Mouse (Mus musculus): ENCODE measurements around the gene Fbxw4. TPM values are rescaled to one million over a fixed set of nuclear protein-coding genes. Genes with fewer than 3 reads are reported as not detected.

Fbxw4 gene
- polyA plus RNA-seq, 1 experiment = 145 TPM

DNA sequence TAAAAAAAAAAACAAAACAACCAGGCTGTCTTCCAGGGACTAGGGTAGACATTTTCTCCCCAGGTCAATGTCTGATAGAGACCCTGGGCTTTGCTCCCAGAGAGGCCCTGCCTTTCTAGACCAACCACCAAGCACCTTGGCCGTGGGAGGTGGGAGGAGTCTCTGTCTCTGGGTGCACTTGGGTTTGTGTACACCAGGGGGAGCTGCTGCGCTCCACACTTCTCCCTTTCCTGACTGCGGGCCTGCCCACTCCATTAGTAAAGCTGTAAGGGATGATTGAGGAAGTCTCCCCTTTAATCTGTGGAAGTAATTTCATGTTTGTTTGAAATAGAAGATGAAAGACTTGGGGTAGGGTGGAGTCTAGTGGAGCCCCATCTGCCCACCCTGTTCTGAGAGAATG lies 78.9 kb downstream of the Fbxw4 start:
- Histone ChIP-seq H3K4me3 (ENCODE audit: control insufficient read depth, insufficient read depth, low read length) (no peak overlapping the region), H3K4me1 (replicated peaks; ENCODE audit: control insufficient read depth, insufficient read depth, low read length) (peaks cover 31% of the 10 kb centered on the region), H3K27me3 (ENCODE audit: control insufficient read depth, insufficient read depth, low read length) (no peaks in the 10 kb centered on the region), H3K36me3 (ENCODE audit: control insufficient read depth, insufficient read depth, low read length) (no peaks in the 10 kb centered on the region), H3K27ac (ENCODE audit: control insufficient read depth, insufficient read depth, low read length) (no peak overlapping the region)
- 58% methylated on average over 3 of the region's 3 CpGs for whole genome bisulfite sequencing
- no peak for TF ChIP-seq POLR2A (IDR thresholded peaks at IDR 0.05; ENCODE audit: control insufficient read depth, extremely low read depth, insufficient read depth, low read length, poor library complexity)
- peak; percentile 63; the same call in 1 of the 2 replicates for TF ChIP-seq CTCF (IDR thresholded peaks at IDR 0.05; ENCODE audit: borderline replicate concordance, control insufficient read depth, extremely low read depth, insufficient read depth, low read length, poor library complexity)
- DNase-seq = peak; percentile 57

DNA sequence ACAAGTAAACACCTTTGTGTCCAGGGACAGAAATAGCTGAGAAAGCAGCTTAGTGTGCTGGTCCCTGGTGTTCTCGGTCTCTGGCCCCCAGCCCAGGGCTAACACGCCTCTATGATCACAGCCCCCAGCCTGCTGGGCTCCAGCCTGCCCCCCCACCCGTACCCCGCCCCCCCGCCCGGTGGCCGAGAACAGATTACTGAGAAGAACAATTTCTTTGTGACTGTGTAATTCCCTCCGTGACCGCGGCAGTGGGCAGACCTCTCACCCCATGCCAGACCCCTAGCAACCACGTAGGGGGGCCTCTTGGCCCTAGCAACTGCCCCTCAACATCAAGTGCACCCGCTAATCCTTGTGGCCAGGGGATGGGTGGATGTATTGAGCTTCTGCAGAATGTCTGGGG lies 79.9 kb downstream of the Fbxw4 start:
- TF ChIP-seq POLR2A (IDR thresholded peaks at IDR 0.05; ENCODE audit: control insufficient read depth, extremely low read depth, insufficient read depth, low read length, poor library complexity) (no peak), CTCF (IDR thresholded peaks at IDR 0.05; ENCODE audit: borderline replicate concordance, control insufficient read depth, extremely low read depth, insufficient read depth, low read length, poor library complexity) (no peak)
- DNase-seq = no peak
- Histone ChIP-seq H3K4me1 (replicated peaks; ENCODE audit: control insufficient read depth, insufficient read depth, low read length) (peaks cover 41% of the 10 kb centered on the region), H3K36me3 (ENCODE audit: control insufficient read depth, insufficient read depth, low read length) (no peaks in the 10 kb centered on the region), H3K4me3 (ENCODE audit: control insufficient read depth, insufficient read depth, low read length) (no peak overlapping the region), H3K27me3 (ENCODE audit: control insufficient read depth, insufficient read depth, low read length) (no peaks in the 10 kb centered on the region), H3K27ac (ENCODE audit: control insufficient read depth, insufficient read depth, low read length) (no peak overlapping the region)
- 96% methylated on average over 12 of the region's 12 CpGs for WGBS

DNA sequence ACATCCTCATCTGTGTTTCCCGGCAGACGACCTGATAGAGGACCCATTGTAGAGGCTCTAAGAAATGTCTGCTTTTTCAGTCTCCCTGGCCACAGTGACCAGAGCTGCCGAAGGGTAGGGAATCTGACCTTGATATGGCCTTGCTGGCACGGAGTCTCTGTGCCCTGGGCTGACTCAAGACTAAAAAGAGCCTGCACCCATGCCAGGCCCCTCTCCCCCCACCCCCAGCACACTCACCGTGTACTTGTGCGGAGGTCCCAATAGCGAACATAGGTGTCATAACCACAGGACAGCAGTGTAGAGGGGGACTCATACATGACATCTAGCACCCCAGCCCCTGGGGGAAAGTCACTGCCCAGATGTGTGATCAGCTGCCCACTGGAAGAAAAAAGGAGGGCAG lies 80.7 kb downstream of the Fbxw4 start:
- Histone ChIP-seq H3K27ac (ENCODE audit: control insufficient read depth, insufficient read depth, low read length) (no peak overlapping the region), H3K4me1 (replicated peaks; ENCODE audit: control insufficient read depth, insufficient read depth, low read length) (peaks cover 50% of the 10 kb centered on the region), H3K4me3 (ENCODE audit: control insufficient read depth, insufficient read depth, low read length) (no peak overlapping the region), H3K36me3 (ENCODE audit: control insufficient read depth, insufficient read depth, low read length) (no peaks in the 10 kb centered on the region), H3K27me3 (ENCODE audit: control insufficient read depth, insufficient read depth, low read length) (no peaks in the 10 kb centered on the region)
- DNase-seq = no peak
- WGBS = 94% methylated on average over 7 of the region's 7 CpGs
- TF ChIP-seq POLR2A (IDR thresholded peaks at IDR 0.05; ENCODE audit: control insufficient read depth, extremely low read depth, insufficient read depth, low read length, poor library complexity) (no peak), CTCF (IDR thresholded peaks at IDR 0.05; ENCODE audit: borderline replicate concordance, control insufficient read depth, extremely low read depth, insufficient read depth, low read length, poor library complexity) (no peak)

DNA sequence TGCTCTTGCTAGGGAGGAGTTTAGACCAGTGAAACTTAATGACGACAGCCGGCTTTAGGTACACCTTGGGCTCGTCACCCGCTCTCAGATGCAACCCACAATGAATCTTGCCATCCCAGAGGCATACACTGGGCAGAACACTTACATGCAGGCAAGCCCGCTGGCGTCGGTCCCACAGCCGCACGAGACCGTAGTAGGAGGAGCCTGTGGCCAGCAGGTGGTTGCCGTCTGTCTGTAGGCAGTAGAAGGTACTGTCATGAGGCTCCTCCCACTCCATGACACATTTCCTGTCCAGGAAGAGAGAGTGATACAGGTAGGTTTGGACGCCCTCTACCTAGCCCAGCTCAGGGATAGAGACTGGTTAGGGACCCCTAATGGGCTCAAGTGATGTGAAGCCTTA lies 81.1 kb downstream of the Fbxw4 start:
- WGBS = 60% methylated on average over 12 of the region's 12 CpGs
- no peak for TF ChIP-seq CTCF (IDR thresholded peaks at IDR 0.05; ENCODE audit: borderline replicate concordance, control insufficient read depth, extremely low read depth, insufficient read depth, low read length, poor library complexity)
- no peak for TF ChIP-seq POLR2A (IDR thresholded peaks at IDR 0.05; ENCODE audit: control insufficient read depth, extremely low read depth, insufficient read depth, low read length, poor library complexity)
- H3K4me3 ChIP-seq (ENCODE audit: control insufficient read depth, insufficient read depth, low read length) = no peak overlapping the region
- no peak overlapping the region for H3K27ac ChIP-seq (ENCODE audit: control insufficient read depth, insufficient read depth, low read length)
- no peak for DNase-seq
- no peaks in the 10 kb centered on the region for H3K27me3 ChIP-seq (ENCODE audit: control insufficient read depth, insufficient read depth, low read length)
- H3K4me1 ChIP-seq (replicated peaks; ENCODE audit: control insufficient read depth, insufficient read depth, low read length) = peaks cover 52% of the 10 kb centered on the region
- no peaks in the 10 kb centered on the region for H3K36me3 ChIP-seq (ENCODE audit: control insufficient read depth, insufficient read depth, low read length)

DNA sequence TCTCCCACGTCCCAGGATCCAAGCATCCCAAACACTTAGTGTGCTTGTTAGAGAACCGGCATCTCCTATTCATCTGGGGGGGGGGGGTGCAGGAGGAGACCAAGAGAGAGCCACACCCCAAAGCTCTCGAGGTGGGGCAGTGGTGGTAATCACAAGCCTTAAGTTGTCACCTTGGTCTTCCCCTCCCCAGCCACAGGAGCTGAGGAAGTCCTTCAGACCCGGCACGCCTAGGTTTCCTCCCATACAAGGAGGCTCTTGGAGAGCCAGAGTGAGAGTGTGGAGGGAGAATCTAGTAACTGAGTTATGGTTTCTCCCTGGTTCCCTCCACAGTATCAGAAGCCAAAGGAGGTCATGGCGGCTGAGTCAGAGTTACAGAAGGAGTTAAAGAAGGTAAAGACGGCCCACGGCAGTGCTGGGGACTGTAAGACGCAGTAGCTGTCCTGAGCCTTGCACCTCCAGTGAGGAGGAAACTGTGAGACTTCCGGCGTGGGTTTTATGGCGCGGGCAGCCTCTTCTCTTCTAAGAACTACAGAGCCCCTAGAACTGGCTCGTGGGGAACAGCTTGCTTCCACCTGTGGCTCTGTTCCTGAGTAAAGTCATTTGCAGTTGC lies 82.9 kb downstream of the Fbxw4 start:
- Histone ChIP-seq H3K36me3 (ENCODE audit: control insufficient read depth, insufficient read depth, low read length) (no peaks in the 10 kb centered on the region), H3K4me3 (ENCODE audit: control insufficient read depth, insufficient read depth, low read length) (no peak overlapping the region), H3K27ac (ENCODE audit: control insufficient read depth, insufficient read depth, low read length) (peak overlapping the region; percentile 90), H3K4me1 (replicated peaks; ENCODE audit: control insufficient read depth, insufficient read depth, low read length) (peaks cover 52% of the 10 kb centered on the region), H3K27me3 (ENCODE audit: control insufficient read depth, insufficient read depth, low read length) (no peaks in the 10 kb centered on the region)
- TF ChIP-seq CTCF (IDR thresholded peaks at IDR 0.05; ENCODE audit: borderline replicate concordance, control insufficient read depth, extremely low read depth, insufficient read depth, low read length, poor library complexity) = no peak
- TF ChIP-seq POLR2A (IDR thresholded peaks at IDR 0.05; ENCODE audit: control insufficient read depth, extremely low read depth, insufficient read depth, low read length, poor library complexity) = 0 out of 2 replicates have a peak, but pooled peaks have one; percentile 20
- DNase-seq = peak; percentile 72
- WGBS = 8% methylated on average over 14 of the region's 14 CpGs

DNA sequence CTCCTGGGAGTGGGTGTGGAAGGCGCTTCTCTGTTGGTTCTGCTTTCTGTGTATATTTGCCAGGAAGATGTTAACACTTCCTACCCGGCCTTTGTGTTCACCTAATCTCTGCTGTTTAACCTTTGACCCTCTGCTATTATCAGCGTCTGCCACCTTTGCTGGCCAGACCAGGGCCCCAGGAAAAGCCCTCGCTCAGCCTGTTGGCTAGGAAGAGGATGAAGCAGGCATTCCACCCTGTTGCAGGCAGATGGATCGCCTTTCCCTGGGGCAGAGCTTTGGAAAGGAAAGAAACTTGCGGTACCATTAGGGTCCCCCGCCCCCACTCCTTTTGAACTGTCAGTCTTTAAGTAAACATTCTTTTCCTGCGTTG lies 84.5 kb downstream of the Fbxw4 start:
- Histone ChIP-seq H3K27ac (ENCODE audit: control insufficient read depth, insufficient read depth, low read length) (peak overlapping the region; percentile 83), H3K36me3 (ENCODE audit: control insufficient read depth, insufficient read depth, low read length) (no peaks in the 10 kb centered on the region), H3K27me3 (ENCODE audit: control insufficient read depth, insufficient read depth, low read length) (no peaks in the 10 kb centered on the region), H3K4me3 (ENCODE audit: control insufficient read depth, insufficient read depth, low read length) (peak overlapping the region; percentile 45), H3K4me1 (replicated peaks; ENCODE audit: control insufficient read depth, insufficient read depth, low read length) (peaks cover 52% of the 10 kb centered on the region)
- DNase-seq = peak; percentile 24
- TF ChIP-seq CTCF (IDR thresholded peaks at IDR 0.05; ENCODE audit: borderline replicate concordance, control insufficient read depth, extremely low read depth, insufficient read depth, low read length, poor library complexity) (no peak), POLR2A (IDR thresholded peaks at IDR 0.05; ENCODE audit: control insufficient read depth, extremely low read depth, insufficient read depth, low read length, poor library complexity) (no peak)
- WGBS = 48% methylated on average over 8 of the region's 8 CpGs
